29 mouse cellular contexts compared by ENCODE assay signal in the genomic region with DNA sequence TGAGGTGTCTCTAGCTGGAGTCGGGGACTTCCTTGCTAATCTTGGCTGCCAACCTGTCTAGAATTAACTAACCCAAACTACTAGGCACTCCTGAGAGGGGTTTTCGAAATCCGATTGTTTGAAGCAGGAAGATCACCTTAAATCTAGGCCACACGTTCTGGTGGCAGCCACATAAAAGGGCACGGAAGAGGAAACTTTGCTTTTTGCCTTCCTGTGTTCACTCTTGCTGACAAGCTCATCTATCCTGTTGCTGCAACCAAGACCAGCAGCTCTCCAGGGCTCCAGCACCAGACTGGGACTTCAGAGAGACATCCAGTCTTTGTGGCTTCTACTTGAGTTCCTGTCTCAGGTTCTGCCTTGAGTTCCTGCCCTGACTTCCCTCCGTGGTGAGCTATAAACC.
A peak's percentile ranks its signal among the peaks of the same experiment; 100 is the strongest.
DNase-seq lines count a peak whose midpoint lies in the region; ATAC-seq lines count a peak whose summit lies in the region.
"Had no signal": no experiment of that assay in that cellular context is flagged by ENCODE, and none has a peak within 500 bp of the region (broad histone marks: within the 10 kb centered on the region; RNA-seq: fewer than 3 reads in every experiment).

No protein-coding gene starts in this region.

- no peaks in the 10 kb centered on the region for H3K36me3 ChIP-seq in forebrain, embryonic 10.5 days (replicated peaks)
- no peaks in the 10 kb centered on the region for H3K36me3 ChIP-seq in forebrain, embryonic 15.5 days
- H3K36me3 ChIP-seq in kidney, embryonic 16.5 days (ENCODE audit: insufficient read depth, low read length), result no peaks in the 10 kb centered on the region
- H3K36me3 ChIP-seq: embryonic facial prominence, embryonic 12.5 days; heart, embryonic 12.5 days; limb, embryonic 12.5 days; liver, embryonic 15.5 days; lung, embryonic 15.5 days; midbrain, embryonic 12.5 days; stomach, embryonic 15.5 days had no signal

- 0 out of 2 replicates have a peak, but pooled peaks cover 5% of the 10 kb centered on the region for H3K27me3 ChIP-seq in forebrain, embryonic 10.5 days (ENCODE audit: poor library complexity, severe bottlenecking)
- H3K27me3 ChIP-seq in forebrain, embryonic 15.5 days, result no peaks in the 10 kb centered on the region
- H3K27me3 ChIP-seq in kidney, embryonic 16.5 days (ENCODE audit: insufficient read depth, low read length), result no peaks in the 10 kb centered on the region
- H3K27me3 ChIP-seq: embryonic facial prominence, embryonic 12.5 days; heart, embryonic 12.5 days; limb, embryonic 12.5 days; lung, embryonic 15.5 days; midbrain, embryonic 12.5 days; stomach, embryonic 15.5 days had no signal

- intact Hi-C loops in heart, postnatal 25 days (cut with DNase I), result loop anchor here (2.0 kb wide), 1 partner anchor 37 kb away; no protein-coding TSS in a partner anchor

- no peak overlapping the region for H3K4me2 ChIP-seq in forebrain, embryonic 15.5 days (replicated peaks)
- no peak overlapping the region for H3K4me2 ChIP-seq in kidney, embryonic 16.5 days (replicated peaks; ENCODE audit: low read depth, low read length)
- H3K4me2 ChIP-seq: embryonic facial prominence, embryonic 12.5 days; heart, embryonic 12.5 days; hindbrain, embryonic 14.5 days; limb, embryonic 12.5 days; liver, embryonic 15.5 days; lung, embryonic 15.5 days; midbrain, embryonic 12.5 days; stomach, embryonic 15.5 days had no signal

- 0 out of 2 replicates have a peak, but pooled peaks cover 3% of the 10 kb centered on the region for H3K9me3 ChIP-seq in forebrain, embryonic 10.5 days
- H3K9me3 ChIP-seq in forebrain, embryonic 15.5 days, result no peaks in the 10 kb centered on the region
- peaks cover 4% of the 10 kb centered on the region; the same call in 1 of the 2 replicates for H3K9me3 ChIP-seq in kidney, embryonic 16.5 days (ENCODE audit: low read length)
- H3K9me3 ChIP-seq: embryonic facial prominence, embryonic 12.5 days; limb, embryonic 12.5 days; liver, embryonic 15.5 days; lung, embryonic 15.5 days; midbrain, embryonic 12.5 days; stomach, embryonic 15.5 days had no signal

- no peak overlapping the region for H3K9ac ChIP-seq in forebrain, embryonic 15.5 days (replicated peaks)
- H3K9ac ChIP-seq in kidney, embryonic 16.5 days (replicated peaks; ENCODE audit: low read length), result no peak overlapping the region
- H3K9ac ChIP-seq: embryonic facial prominence, embryonic 12.5 days; heart, embryonic 12.5 days; hindbrain, embryonic 14.5 days; limb, embryonic 12.5 days; liver, embryonic 15.5 days; lung, embryonic 15.5 days; midbrain, embryonic 12.5 days; stomach, embryonic 15.5 days had no signal

- 0 out of 2 replicates have a peak overlapping the region, but pooled peaks have one; percentile 46 for H3K27ac ChIP-seq in forebrain, embryonic 10.5 days
- no peak overlapping the region for H3K27ac ChIP-seq in forebrain, embryonic 15.5 days (replicated peaks)
- no peak overlapping the region for H3K27ac ChIP-seq in kidney, embryonic 16.5 days (ENCODE audit: low read length)
- H3K27ac ChIP-seq: embryonic facial prominence, embryonic 12.5 days; gastrocnemius, adult 2 months; hindbrain, embryonic 14.5 days; kidney, postnatal 0 days; left cerebral cortex, adult 2 months; limb, embryonic 12.5 days; liver, embryonic 15.5 days; lung, embryonic 15.5 days; midbrain, embryonic 12.5 days; stomach, embryonic 15.5 days had no signal

- 90% methylated on average over 6 of the region's 6 CpGs for WGBS in forebrain, embryonic 10.5 days
- WGBS in forebrain, embryonic 15.5 days, result 88% methylated on average over 6 of the region's 6 CpGs
- 88% methylated on average over 6 of the region's 6 CpGs for WGBS in kidney, embryonic 16.5 days

- H3K4me1 ChIP-seq in forebrain, embryonic 10.5 days, result peaks cover 39% of the 10 kb centered on the region
- peaks cover 39% of the 10 kb centered on the region for H3K4me1 ChIP-seq in forebrain, embryonic 15.5 days
- H3K4me1 ChIP-seq in kidney, embryonic 16.5 days (ENCODE audit: insufficient read depth, low read length), result peaks cover 34% of the 10 kb centered on the region

- no peak for DNase-seq in forebrain, embryonic 10.5 days (ENCODE audit: extremely low spot score, low spot score)
- peak; percentile 49 for DNase-seq in induced T-regulatory cell, adult 2 months (ENCODE audit: low read depth)
- DNase-seq in thymus, postnatal 10 days (ENCODE audit: low spot score in 2 of 2), result peak; percentile 20 to 31
- no peak for DNase-seq in heart, postnatal 25 days (ENCODE audit: low spot score)
- DNase-seq in layer of hippocampus, postnatal 25 days (ENCODE audit: extremely low spot score in 1 of 2, low spot score in 1 of 2), result no peak
- DNase-seq: adrenal gland, adult 8-10 months; cerebellum, adult 11-12 months; cerebellum, adult 9-11 months; embryo, embryonic 11 days; gastrocnemius, adult 2 months; gastrocnemius, postnatal 36 days; heart, adult 18-20 months; kidney, adult 18-20 months; lung, postnatal 36 days; right cerebral cortex, postnatal 25 days had no signal

- no peak overlapping the region for H3K4me3 ChIP-seq in forebrain, embryonic 10.5 days
- H3K4me3 ChIP-seq in forebrain, embryonic 15.5 days, result no peak overlapping the region
- H3K4me3 ChIP-seq in kidney, embryonic 16.5 days (ENCODE audit: low read length), result no peak overlapping the region
- H3K4me3 ChIP-seq: embryonic facial prominence, embryonic 12.5 days; gastrocnemius, adult 2 months; heart, embryonic 12.5 days; left cerebral cortex, adult 2 months; limb, embryonic 12.5 days; liver, embryonic 15.5 days; lung, embryonic 15.5 days; midbrain, embryonic 12.5 days; stomach, embryonic 15.5 days had no signal

- no peak for ATAC-seq in forebrain, embryonic 15.5 days (replicated peaks)
- no peak for ATAC-seq in kidney, embryonic 16.5 days (ENCODE audit: low FRiP score, low TSS enrichment)
- no peak for ATAC-seq in cerebellum, adult (ENCODE audit: insufficient number of reproducible peaks, low FRiP score, low TSS enrichment)
- ATAC-seq: forebrain, embryonic 16.5 days had no signal

Comparison
In these comparisons a context has a peak if more than half of its experiments do, and no peak if none do; other contexts are left out.
1. DNase-seq: peak in induced T-regulatory cell, adult 2 months (single experiment) and thymus, postnatal 10 days (2 of 2); none in forebrain, embryonic 10.5 days (single experiment), heart, postnatal 25 days (single experiment) and layer of hippocampus, postnatal 25 days (0 of 2).